Mouse (Mus musculus) kidney, adult 2 months (tissue): Measurements from ENCODE around the gene Atp2b1.

Experiments used
- CTCF ChIP-seq: fragments of 200-500 bp; conservative IDR thresholded peaks from 2 replicates; pipeline ENCODE4 v1.5.1; 2011; ENCODE audit warnings: low read depth, mild to moderate bottlenecking, control low read depth, low read length, moderate library complexity, mixed read lengths; ENCODE audit not compliant: insufficient read depth, insufficient read length
- POLR2A ChIP-seq: fragments of 200-500 bp; IDR thresholded peaks from one replicate; pipeline ENCODE4 v1.6.1; 2011; ENCODE audit warnings: low read depth, low read length, control low read depth

DNA sequence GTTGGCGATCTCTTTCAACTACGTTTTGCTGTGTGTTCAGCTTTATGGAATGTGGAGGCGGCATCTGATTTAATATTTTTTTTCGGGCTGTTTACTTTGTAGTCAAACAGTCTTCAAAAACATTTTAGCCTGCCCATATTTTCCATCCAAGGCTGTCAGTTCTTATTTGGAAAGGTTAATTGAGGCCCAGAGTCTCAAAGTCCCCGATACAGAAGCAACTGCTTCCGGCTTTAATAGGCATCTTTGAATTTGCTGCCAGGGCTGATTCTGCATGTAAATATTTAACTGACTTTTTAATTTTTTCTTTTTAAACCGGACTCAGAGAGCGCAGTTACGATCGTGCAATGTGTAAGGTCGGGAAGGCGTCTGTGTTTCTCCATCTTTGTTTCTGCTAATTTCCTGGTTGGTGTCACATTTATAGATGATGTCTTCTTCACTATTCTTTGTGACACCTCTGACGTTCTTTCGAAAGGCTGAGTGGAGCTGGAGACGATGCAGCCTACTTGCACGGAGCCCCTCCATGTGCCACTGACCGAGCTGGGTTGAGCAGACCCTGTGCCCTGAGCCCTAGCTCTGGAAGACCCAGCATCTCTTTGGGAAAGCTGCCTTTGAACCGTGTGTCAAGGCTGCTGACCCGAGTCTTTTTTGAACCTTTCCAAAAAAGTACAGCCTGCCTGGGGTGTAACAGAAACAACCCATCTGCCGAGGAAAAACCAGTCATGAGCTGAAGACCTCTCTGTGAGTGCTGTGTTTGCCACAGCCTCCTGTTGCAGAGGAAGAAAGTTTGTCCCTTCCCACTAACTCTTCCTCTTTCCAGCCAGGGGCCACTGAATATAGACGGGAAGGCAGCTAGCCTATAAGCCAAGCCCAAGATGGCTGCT lies 123.2 kb downstream of the Atp2b1 start:
- TF ChIP-seq POLR2A, result no peak
- TF ChIP-seq CTCF, result no peak
